Mouse (Mus musculus) lung, adult 2 months (tissue): ENCODE data around the gene Irf7.

Experiments
- CTCF ChIP-seq: fragments of 200-500 bp; IDR thresholded peaks from 2 replicates; pipeline ENCODE4 v1.5.1; 2011; ENCODE audit warnings: mild to moderate bottlenecking, low read length, control low read depth; ENCODE audit not compliant: insufficient read depth
- POLR2A ChIP-seq: fragments of 200-500 bp; IDR thresholded peaks from 2 replicates; pipeline ENCODE4 v1.6.1; 2011; ENCODE audit warnings: low read depth, mild to moderate bottlenecking, control low read depth, low read length, borderline replicate concordance; ENCODE audit errors: extremely low read depth

DNA sequence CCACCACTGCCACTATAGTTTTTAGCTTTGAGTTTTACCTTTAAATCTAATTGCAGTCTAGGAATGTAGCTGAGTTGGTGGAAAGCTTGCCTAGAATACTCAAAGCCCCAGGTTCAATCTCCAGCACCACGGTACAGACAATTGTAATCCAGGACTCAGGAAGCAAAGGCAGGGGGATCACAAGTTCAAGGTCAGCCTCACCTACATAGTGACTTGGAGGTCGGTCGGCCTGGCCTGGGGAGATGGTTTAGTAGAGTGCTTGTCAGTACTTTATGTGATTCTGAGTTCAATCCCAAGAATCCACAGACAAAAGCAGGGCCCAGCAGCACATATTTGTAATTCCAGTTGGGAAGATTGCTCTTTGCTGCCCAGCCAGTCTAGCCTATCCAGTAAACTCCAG, 21.8 kb upstream of the Irf7 start:
- TF ChIP-seq CTCF (no peak), POLR2A (no peak)
